Mouse (Mus musculus) cerebellum, postnatal 4 days (tissue): ENCODE measurements around the gene Olfr1162.
"Not testable (repeated sequence)": the region's sequence is repeated elsewhere in the genome, so short reads cannot be mapped to it uniquely, and the experiment has no call there.

Source experiments
- DNase-seq, 2 experiments: peaks; one replicate each; pipeline ENCODE4 v3.0.0; 2022; ENCODE audit warnings: low spot score in 2 of 2, mixed read lengths in 1 of 2

The Olfr1162 gene

DNA sequence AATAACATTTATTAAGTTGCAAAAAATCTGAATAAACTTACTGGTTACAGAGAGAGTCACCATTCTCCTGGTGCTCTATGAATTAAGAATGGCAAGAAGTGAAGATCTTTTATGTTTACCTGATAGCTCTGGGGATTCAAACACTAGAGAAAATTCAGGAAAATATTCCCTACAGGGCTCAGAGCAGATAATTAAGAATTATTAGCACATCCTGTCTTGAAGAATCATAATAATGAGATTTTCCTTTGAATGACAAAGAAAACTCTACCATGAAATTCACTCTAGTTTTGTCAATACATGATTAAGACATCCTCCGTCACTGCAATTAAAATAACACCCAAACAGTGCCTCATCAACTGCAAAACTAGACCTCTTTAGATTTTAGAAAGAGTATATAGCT lies at the start of gene Olfr1162:
Olfr1162 (minus strand) TSS at position 101 of the 400 bp plus-strand sequence.
- DNase-seq, result no peak

DNA sequence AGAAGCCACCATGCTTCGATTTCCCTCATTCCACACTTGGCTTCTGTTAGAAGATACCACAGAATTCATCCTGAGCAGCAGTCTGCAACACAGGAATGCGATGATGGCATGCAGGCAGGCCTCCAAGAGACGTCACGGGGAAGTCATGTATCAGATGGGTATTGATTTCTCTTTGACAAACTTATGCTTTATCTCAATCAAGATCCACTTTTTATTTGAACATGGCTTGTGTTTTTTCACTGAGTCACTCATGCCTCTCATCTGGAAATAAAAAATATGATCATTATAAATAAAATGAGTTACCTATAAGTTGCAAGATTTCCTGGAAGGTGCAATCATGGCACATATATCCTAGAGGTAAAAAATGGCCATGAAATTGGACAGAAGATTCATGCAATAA lies 42.9 kb upstream of the Olfr1162 start, which contains the start of gene Olfr1164:
Olfr1164 (minus strand) TSS at position 101 of the 400 bp plus-strand sequence.
- no peak for DNase-seq

DNA sequence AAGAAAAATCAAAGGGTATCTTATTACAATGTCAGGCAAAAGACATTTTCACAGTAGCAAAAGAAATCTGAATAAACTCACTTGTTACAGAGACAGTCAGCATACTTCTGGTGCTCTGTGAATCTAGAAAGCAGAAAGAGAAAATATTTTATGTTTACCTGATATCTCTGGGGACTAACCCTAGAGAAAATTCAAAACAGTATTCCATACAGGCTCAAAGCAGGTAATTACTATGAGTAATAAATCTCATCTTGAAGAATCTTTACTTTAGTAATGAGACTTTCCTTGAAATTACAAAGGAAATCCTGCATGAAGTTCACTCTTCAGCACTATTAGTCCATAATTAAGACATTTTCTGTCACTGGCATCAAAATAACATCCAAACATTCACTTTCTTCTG lies 20.8 kb upstream of the Olfr1162 start, which contains the start of gene Olfr1163:
Olfr1163 (minus strand) TSS at position 101 of the 400 bp plus-strand sequence.
- no peak for DNase-seq

DNA sequence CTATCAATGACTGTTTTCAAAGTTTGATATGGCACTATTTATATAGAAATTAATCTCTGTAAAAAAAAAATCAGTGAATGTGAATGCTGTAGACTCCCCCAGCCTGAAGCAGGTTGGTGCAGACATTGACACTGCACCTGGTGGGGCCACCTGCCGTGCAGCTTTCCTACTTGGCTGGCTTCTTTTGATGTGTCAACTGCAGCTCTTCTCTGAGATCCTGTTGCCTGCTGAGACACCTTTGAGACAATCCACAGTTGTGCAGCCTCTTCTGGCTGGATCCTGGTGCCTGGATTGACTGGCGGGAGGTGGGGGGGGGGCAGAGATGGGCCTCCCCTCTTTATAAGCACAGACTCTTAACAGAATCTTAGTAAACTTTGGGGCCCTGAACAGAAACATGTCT lies 12.7 kb upstream of the Olfr1162 start:
- DNase-seq, result no peak

DNA sequence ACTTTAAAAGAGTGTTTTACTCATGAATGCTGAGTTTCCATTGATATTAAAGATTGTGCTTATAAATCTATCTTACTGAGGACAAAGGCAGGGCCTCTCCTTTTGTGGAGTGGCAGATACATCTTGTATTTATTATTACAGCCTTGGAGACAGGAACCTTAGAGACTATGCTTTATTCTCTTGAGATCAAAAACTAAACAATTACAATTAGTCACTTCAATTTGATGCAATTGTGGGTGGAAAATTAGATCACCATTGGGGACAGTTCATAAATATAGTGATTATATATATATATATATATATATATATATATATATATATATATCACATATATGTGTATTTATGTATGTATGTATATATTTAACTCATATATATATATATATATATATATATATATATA lies 13.3 kb downstream of the Olfr1162 start, which contains the start of gene Olfr73:
Olfr73 (minus strand) TSS at position 101 of the 400 bp plus-strand sequence.
- no peak for DNase-seq

DNA sequence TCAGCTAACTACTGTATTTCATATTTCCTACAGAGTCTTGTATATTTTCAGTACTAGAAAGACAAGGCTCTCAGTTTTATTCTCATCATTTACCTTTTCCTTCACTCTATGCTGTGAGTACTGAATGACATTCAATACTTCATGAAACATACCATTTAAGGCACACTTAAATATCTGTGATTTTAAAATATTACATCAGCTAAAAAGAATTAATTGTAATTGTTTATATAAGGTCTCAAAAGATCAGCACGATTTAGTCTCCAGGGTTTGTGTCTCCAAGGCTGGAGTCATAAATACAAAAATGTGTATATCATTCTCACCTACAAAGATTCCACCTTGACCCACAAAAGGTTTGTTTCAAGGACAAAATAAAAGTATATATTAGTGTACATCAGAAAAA lies 28.5 kb downstream of the Olfr1162 start, which contains the start of gene Olfr1161:
Olfr1161 (plus strand) TSS at position 301 of the 400 bp plus-strand sequence.
- not testable (repeated sequence) for DNase-seq

DNA sequence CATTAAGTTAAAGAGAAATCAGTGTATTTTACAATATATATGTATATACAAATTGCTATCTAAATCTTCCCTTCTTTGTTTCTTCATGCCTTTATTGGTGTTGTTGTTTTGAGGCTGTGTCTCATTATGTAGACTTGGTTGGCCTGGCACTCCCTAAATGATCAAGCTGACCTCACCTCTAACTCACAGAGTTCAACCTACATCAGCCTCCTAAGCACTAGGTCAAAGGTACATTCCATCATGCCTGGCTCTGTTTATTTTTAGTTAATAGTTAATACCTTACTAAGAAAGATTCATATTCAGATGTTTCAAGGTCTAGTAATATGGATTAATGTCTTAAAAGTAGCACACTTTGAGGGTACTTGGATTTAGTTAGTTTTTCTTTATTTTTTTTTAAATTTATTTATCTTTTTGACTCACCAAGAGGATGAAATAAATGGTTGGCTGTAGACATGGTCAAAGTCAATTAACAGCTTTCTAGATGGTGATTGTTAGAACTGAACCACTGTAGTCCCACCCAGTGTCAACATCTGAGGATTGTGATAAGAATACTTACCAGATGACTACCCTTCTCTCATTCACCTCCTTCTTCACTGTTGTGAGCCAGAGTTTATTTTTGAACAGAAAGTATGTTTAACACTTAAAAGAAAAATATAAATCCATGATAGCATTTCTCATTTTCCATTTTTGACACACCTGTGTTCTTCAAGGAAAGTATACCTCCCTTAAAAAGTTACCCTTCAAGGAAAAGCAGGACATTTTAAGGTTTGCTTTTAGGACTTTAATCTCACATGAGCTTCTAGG lies 43.2 kb downstream of the Olfr1162 start, which contains the start of gene Olfr1160:
Olfr1160 (minus strand) TSS at position 754 of the 804 bp plus-strand sequence.
- DNase-seq, result no peak
